Mouse (Mus musculus) liver, adult 2 months (tissue): Measurements from ENCODE around the gene Atp1b1.

Source experiments
- CTCF ChIP-seq: fragments of 200-500 bp; IDR thresholded peaks from 2 replicates; pipeline ENCODE4 v1.5.1; 2011; ENCODE audit warnings: low read depth, low read length, control low read depth
- POLR2A ChIP-seq: fragments of 200-500 bp; IDR thresholded peaks from 2 replicates; pipeline ENCODE4 v1.6.1; 2011; ENCODE audit warnings: low read length, control low read depth; ENCODE audit not compliant: insufficient read depth; ENCODE audit errors: extremely low read depth

GRCm38 (mm10) chr1:164450231-164450630 lies 7.9 kb downstream of the Atp1b1 start:
- TF ChIP-seq CTCF (no peak), POLR2A (no peak)
